8 mouse cellular contexts compared by ENCODE assay signal in genomic region chr2:75938117-75939063, GRCm38 (mm10). TPM values are rescaled to one million over a fixed set of nuclear protein-coding genes. Genes with fewer than 3 reads are reported as not detected.
DNase-seq lines count a peak whose midpoint lies in the region; ATAC-seq and TF ChIP-seq lines count a peak whose summit lies in the region.

Gene Ttc30b (minus strand): TSS chr2:75938585.

- H3K4me2 ChIP-seq in forebrain, embryonic 15.5 days (replicated peaks) = peak within 1 kb of the TSS; percentile 53
- H3K4me2 ChIP-seq in liver, embryonic 16.5 days (ENCODE audit: low read depth, low read length) = peak within 1 kb of the TSS; percentile 75
- H3K4me2 ChIP-seq in neural tube, embryonic 12.5 days (replicated peaks) = peak within 1 kb of the TSS; percentile 64

- no peaks in the 10 kb centered on the region for H3K27me3 ChIP-seq in E14TG2a.4 (ENCODE audit: insufficient read depth, low read length)
- no peaks in the 10 kb centered on the region for H3K27me3 ChIP-seq in forebrain, embryonic 15.5 days
- H3K27me3 ChIP-seq in liver, embryonic 16.5 days (ENCODE audit: control insufficient read depth, insufficient read depth, low read depth, low read length) = no peaks in the 10 kb centered on the region
- H3K27me3 ChIP-seq in neural tube, embryonic 12.5 days (replicated peaks) = no peaks in the 10 kb centered on the region

- H3K4me3 ChIP-seq in E14TG2a.4 (replicated peaks; ENCODE audit: low read length) = peak within 1 kb of the TSS; percentile 77
- peak within 1 kb of the TSS; percentile 60 for H3K4me3 ChIP-seq in forebrain, embryonic 15.5 days
- H3K4me3 ChIP-seq in liver, embryonic 16.5 days (ENCODE audit: low read depth, low read length) = peak within 1 kb of the TSS; percentile 70
- peak within 1 kb of the TSS; percentile 50 for H3K4me3 ChIP-seq in neural tube, embryonic 12.5 days

- no peaks in the 10 kb centered on the region for H3K36me3 ChIP-seq in E14TG2a.4 (ENCODE audit: insufficient read depth, low read length)
- H3K36me3 ChIP-seq in forebrain, embryonic 15.5 days = no peaks in the 10 kb centered on the region
- H3K36me3 ChIP-seq in liver, embryonic 16.5 days (ENCODE audit: control insufficient read depth, insufficient read depth) = no peaks in the 10 kb centered on the region
- H3K36me3 ChIP-seq in neural tube, embryonic 12.5 days = no peaks in the 10 kb centered on the region

- H3K9me3 ChIP-seq in E14TG2a.4 (ENCODE audit: low read length) = no peaks in the 10 kb centered on the region
- H3K9me3 ChIP-seq in forebrain, embryonic 15.5 days = no peaks in the 10 kb centered on the region
- no peaks in the 10 kb centered on the region for H3K9me3 ChIP-seq in liver, embryonic 16.5 days (replicated peaks; ENCODE audit: control insufficient read depth, low read length)
- no peaks in the 10 kb centered on the region for H3K9me3 ChIP-seq in neural tube, embryonic 12.5 days

- peak within 1 kb of the TSS; percentile 62 for H3K9ac ChIP-seq in forebrain, embryonic 15.5 days (replicated peaks)
- H3K9ac ChIP-seq in liver, embryonic 16.5 days (ENCODE audit: low read depth, low read length) = peak within 1 kb of the TSS; percentile 52
- H3K9ac ChIP-seq in neural tube, embryonic 12.5 days = peak within 1 kb of the TSS; percentile 49

- peak; percentile 94 for ATAC-seq in forebrain, embryonic 15.5 days (replicated peaks)
- peak; percentile 71 for ATAC-seq in liver, embryonic 16.5 days (ENCODE audit: low read depth)
- ATAC-seq in neural tube, embryonic 12.5 days (ENCODE audit: low FRiP score, low read depth) = peak; percentile 92

- peak; percentile 72 for DNase-seq in cerebellum, adult 11 months
- peak; percentile 74 to 87 for DNase-seq in heart, postnatal 14 days
- DNase-seq in large intestine, adult 2 months (ENCODE audit: low read depth, low spot score) = peak; percentile 80
- peak; percentile 84 for DNase-seq in telencephalon, adult 2 months (ENCODE audit: low read depth, low spot score)

- peak within 1 kb of the TSS; percentile 91 for H3K27ac ChIP-seq in forebrain, embryonic 15.5 days (replicated peaks)
- no peak within 1 kb of the TSS for H3K27ac ChIP-seq in liver, embryonic 16.5 days (ENCODE audit: low read length)
- no peak within 1 kb of the TSS for H3K27ac ChIP-seq in neural tube, embryonic 12.5 days

- H3K4me1 ChIP-seq in E14TG2a.4 (replicated peaks; ENCODE audit: low read depth, low read length) = peaks cover 5% of the 10 kb centered on the region
- H3K4me1 ChIP-seq in forebrain, embryonic 15.5 days = peaks cover 7% of the 10 kb centered on the region
- peaks cover 4% of the 10 kb centered on the region; the same call in 1 of the 2 replicates for H3K4me1 ChIP-seq in liver, embryonic 16.5 days (ENCODE audit: control insufficient read depth, low read depth, low read length)
- peaks cover 4% of the 10 kb centered on the region; the same call in 1 of the 2 replicates for H3K4me1 ChIP-seq in neural tube, embryonic 12.5 days

- intact Hi-C loops in heart, postnatal 14 days (cut with DNase I) = no loop called here

- WGBS in forebrain, embryonic 15.5 days = 3% methylated on average over 42 of the region's 42 CpGs
- 3% methylated on average over 41 of the region's 42 CpGs for WGBS in large intestine, adult 2 months
- WGBS in liver, embryonic 16.5 days (ENCODE audit: insufficient replicate concordance) = 5% methylated on average over 35 of the region's 42 CpGs
- 4% methylated on average over 42 of the region's 42 CpGs for WGBS in neural tube, embryonic 12.5 days

- TF ChIP-seq CTCF in E14TG2a.4 (conservative IDR thresholded peaks at IDR 0.05; ENCODE audit: low read length) = no peak

RNA-seq across cellular contexts. Expression of gene Ttc30b, which starts in this region (rescaled TPM):
- 15.3 and 19.3 TPM in 2 replicates for polyA plus RNA-seq in forebrain, embryonic 15.5 days (2015; fragmentation: Nextera tagmentation; extraction: Ambion mirVana)
- total RNA-seq in heart, postnatal 14 days (2021) = 10 to 100 TPM; 11.0 to 13.7 TPM
- 3.1 and 4.7 TPM in 2 replicates for polyA plus RNA-seq in large intestine, adult 2 months (2012; rRNA removed)
- 1.2 TPM in 2 replicates for polyA plus RNA-seq in liver, embryonic 16.5 days (2015; fragmentation: Nextera tagmentation; extraction: Ambion mirVana)
- 8.5 and 10.2 TPM in 2 replicates for polyA plus RNA-seq in neural tube, embryonic 12.5 days (2016; fragmentation: Nextera tagmentation; extraction: Ambion mirVana)
